Mouse (Mus musculus) neural tube, embryonic 14.5 days (tissue): ENCODE data around the gene March9. TPM values are rescaled to one million over a fixed set of nuclear protein-coding genes. Genes with fewer than 3 reads are reported as not detected.
"Not testable (repeated sequence)": the region's sequence is repeated elsewhere in the genome, so short reads cannot be mapped to it uniquely, and the experiment has no call there.

Experiments
- ATAC-seq: fragments of 200-750 bp; cut with Nextera tagmentation; 2 replicates; pipeline ENCODE4 v1.8.0; 2017; ENCODE audit warnings: low read depth, mild to moderate bottlenecking, moderate TSS enrichment, moderate library complexity
- H3K27ac ChIP-seq: fragments of 300-500 bp; sonication (generic); 2 replicates; pipeline ENCODE4 v1.5.1; 2014; ENCODE audit warnings: low read depth, mild to moderate bottlenecking, control low read depth, low read length, moderate library complexity, mixed read lengths
- H3K27me3 ChIP-seq: fragments of 300-500 bp; sonication (generic); 2 replicates; pipeline ENCODE4 v1.6.1; 2014; ENCODE audit warnings: low read length; ENCODE audit not compliant: control insufficient read depth, insufficient read depth
- H3K36me3 ChIP-seq: fragments of 300-500 bp; sonication (generic); 2 replicates; pipeline ENCODE4 v1.6.1; 2014; ENCODE audit warnings: low read length, mixed read lengths; ENCODE audit not compliant: control insufficient read depth, insufficient read depth
- H3K4me1 ChIP-seq: fragments of 300-500 bp; sonication (generic); 2 replicates; pipeline ENCODE4 v1.6.1; 2014; ENCODE audit warnings: low read length; ENCODE audit not compliant: control insufficient read depth, insufficient read depth
- H3K4me2 ChIP-seq: fragments of 300-500 bp; sonication (generic); 2 replicates; pipeline ENCODE4 v1.6.1; 2014; ENCODE audit warnings: mild to moderate bottlenecking, low read depth, low read length, control low read depth
- H3K4me3 ChIP-seq: fragments of 300-500 bp; sonication (generic); 2 replicates; pipeline ENCODE4 v1.5.1; 2014; ENCODE audit warnings: low read depth, low read length, control low read depth, mixed read lengths
- H3K9ac ChIP-seq: fragments of 300-500 bp; sonication (generic); replicated peaks from 2 replicates; pipeline ENCODE4 v1.6.1; 2014; ENCODE audit warnings: low read depth, mild to moderate bottlenecking, control low read depth, low read length, mixed read lengths
- H3K9me3 ChIP-seq: fragments of 300-500 bp; sonication (generic); 2 replicates; pipeline ENCODE4 v1.6.1; 2016; ENCODE audit warnings: low read length; ENCODE audit not compliant: control insufficient read depth
- WGBS: fragments of 180-500 bp; shearing (Covaris S2); extraction: QIAGEN DNeasy Blood & Tissue Kit; methylation state at CpG from one replicate; pipeline ENCODE4 v1.1.7; 2014; 5-methylcytosine and 5-hydroxymethylcytosine counted together
- polyA plus RNA-seq: library from polyadenylated mRNA; unstranded; fragments of >200 nt; fragmentation: Nextera tagmentation; extraction: Ambion mirVana; gene quantifications from 2 replicates; pipeline ENCODE4 v1.2.1, GENCODE M21; 2014

The March9 gene
- polyA plus RNA-seq, 1 experiment from 2014 or later = 13.2 TPM

DNA sequence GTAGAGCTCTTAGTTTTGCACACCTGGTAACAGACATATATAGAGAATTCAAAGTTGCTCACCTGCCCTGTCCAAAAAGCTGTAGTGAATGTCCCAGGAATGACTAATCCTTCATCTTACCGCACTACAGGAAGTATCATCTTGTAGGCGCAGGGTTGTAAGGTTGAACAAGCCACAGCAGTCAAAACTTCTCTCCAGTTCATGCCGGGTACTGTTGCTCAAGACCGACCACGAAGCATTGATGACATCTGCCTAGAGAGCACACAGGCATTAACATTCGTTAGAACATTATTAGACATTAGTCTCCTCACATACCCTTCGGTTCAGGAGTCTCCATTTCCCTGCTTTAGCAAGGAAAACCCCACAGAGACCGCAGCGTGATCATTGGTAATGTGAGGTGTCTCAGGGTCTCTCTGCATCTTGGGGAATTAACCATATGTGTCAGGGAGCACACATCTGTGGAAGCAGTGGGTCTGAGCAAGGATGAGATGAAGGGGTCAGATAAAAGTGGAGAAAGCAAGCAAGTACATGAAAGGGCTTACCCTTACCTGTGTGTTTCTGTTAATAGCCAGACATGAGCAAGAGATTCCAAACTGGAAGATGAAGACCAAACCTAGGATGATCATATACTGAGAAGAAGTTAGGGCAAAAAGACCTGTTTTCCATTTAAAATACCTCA lies 8.5 kb upstream of the March9 start:
- H3K9ac ChIP-seq = peak overlapping the region; percentile 33; the same call in 1 of the 2 replicates
- peak overlapping the region; percentile 38 for H3K4me3 ChIP-seq
- peak overlapping the region; percentile 98 for H3K4me2 ChIP-seq
- no peak overlapping the region; the same call in 1 of the 2 replicates for H3K27ac ChIP-seq
- H3K4me1 ChIP-seq = peaks cover 31% of the 10 kb centered on the region
- H3K9me3 ChIP-seq = no peaks in the 10 kb centered on the region
- WGBS = 82% methylated on average over 9 of the region's 9 CpGs
- no peaks in the 10 kb centered on the region for H3K27me3 ChIP-seq
- ATAC-seq = no peak
- peaks cover 37% of the 10 kb centered on the region for H3K36me3 ChIP-seq

DNA sequence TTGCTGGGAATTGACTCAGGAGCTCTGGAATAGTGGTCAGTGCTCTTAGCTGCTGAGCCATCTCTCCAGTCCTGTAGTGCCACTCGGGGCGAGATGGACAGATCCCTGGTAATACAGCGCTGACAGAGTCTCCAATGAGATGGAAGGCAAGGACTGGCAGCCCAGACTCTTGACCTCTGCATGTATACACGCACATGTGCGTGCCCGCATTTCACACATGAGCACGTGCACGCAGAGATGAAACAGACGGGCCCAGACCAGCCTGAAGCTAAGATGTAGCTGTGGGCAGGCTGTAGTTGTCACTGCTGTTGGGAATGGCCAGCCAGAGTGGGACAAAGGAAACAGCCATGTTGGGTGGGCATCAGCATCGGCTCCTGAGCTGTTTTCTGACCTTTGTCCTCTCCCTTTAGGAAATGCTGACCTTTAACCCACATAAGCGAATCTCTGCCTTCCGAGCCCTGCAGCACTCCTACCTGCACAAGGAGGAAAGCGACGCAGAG lies 6.6 kb upstream of the March9 start:
- Histone ChIP-seq H3K4me1 (peaks cover 34% of the 10 kb centered on the region), H3K9ac (no peak overlapping the region), H3K4me3 (no peak overlapping the region), H3K27me3 (no peaks in the 10 kb centered on the region), H3K36me3 (peaks cover 37% of the 10 kb centered on the region), H3K4me2 (no peak overlapping the region), H3K9me3 (no peaks in the 10 kb centered on the region), H3K27ac (no peak overlapping the region)
- no peak for ATAC-seq
- WGBS = 91% methylated on average over 14 of the region's 14 CpGs

DNA sequence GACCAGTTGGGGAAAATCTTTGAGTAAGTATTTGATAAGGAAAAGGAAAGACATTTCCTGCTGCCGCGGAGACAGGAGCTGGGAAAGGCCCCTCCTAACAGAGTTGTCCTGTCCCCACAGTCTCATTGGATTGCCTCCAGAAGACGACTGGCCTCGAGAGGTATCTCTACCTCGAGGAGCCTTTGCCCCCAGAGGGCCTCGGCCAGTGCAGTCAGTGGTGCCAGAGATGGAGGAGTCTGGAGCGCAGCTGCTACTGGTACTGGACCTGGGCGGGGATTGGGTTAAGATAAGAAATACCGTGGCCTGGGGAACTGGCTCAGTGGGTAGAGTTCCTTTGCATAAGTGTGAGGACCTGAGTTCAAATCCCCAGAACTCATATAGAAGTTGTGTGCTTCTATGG lies 6.0 kb upstream of the March9 start:
- WGBS = 91% methylated on average over 9 of the region's 9 CpGs
- no peak overlapping the region for H3K4me3 ChIP-seq
- H3K36me3 ChIP-seq = peaks cover 37% of the 10 kb centered on the region
- H3K27ac ChIP-seq = no peak overlapping the region
- no peak overlapping the region for H3K9ac ChIP-seq
- no peak for ATAC-seq
- peaks cover 30% of the 10 kb centered on the region for H3K4me1 ChIP-seq
- no peaks in the 10 kb centered on the region for H3K27me3 ChIP-seq
- H3K4me2 ChIP-seq = no peak overlapping the region
- no peaks in the 10 kb centered on the region for H3K9me3 ChIP-seq

DNA sequence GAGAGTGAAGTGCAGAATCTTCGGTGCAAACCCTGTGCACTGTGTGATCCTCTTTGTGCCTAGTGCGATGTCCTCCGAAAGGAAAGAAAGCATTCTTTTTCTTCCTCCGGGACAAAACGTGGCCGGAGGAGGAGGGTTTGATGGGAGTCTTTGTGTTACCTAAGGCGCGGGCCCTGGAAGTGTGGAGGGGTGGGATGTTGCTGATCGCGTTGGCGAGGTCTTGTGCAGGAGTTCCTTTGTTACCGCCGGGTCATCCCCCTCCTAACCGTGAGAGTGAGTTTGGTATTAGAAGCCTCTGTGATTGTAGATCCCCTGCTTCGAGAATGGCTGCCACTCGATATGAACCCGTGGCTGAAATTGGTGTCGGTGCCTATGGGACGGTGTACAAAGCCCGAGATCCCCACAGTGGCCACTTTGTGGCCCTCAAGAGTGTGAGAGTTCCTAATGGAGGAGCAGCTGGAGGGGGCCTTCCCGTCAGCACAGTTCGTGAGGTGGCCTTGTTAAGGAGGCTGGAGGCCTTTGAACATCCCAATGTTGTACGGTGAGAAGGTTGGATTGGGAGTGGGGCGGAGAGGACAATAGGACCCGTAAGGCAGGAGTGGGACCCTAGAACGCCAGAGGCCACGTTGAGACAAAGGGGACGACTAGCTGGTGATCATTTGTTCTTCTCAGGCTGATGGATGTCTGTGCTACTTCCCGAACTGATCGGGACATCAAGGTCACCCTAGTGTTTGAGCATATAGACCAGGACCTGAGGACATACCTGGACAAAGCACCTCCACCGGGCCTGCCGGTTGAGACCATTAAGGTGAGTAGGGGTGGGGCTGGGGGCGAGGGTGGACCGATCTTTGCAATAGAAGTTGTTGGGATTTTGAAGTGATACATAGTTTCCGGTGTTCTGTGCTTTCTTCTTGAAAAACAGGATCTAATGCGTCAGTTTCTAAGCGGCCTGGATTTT lies 4.2 kb upstream of the March9 start:
- no peaks in the 10 kb centered on the region for H3K27me3 ChIP-seq
- peaks cover 24% of the 10 kb centered on the region for H3K4me1 ChIP-seq
- peak; percentile 6; the same call in 1 of the 2 replicates for ATAC-seq
- H3K4me3 ChIP-seq = peak overlapping the region; percentile 84
- H3K36me3 ChIP-seq = peaks cover 37% of the 10 kb centered on the region
- H3K9me3 ChIP-seq = no peaks in the 10 kb centered on the region
- 12% methylated on average over 37 of the region's 37 CpGs for WGBS
- H3K4me2 ChIP-seq = peak overlapping the region; percentile 86
- H3K9ac ChIP-seq = peak overlapping the region; percentile 98
- peak overlapping the region; percentile 91 for H3K27ac ChIP-seq

DNA sequence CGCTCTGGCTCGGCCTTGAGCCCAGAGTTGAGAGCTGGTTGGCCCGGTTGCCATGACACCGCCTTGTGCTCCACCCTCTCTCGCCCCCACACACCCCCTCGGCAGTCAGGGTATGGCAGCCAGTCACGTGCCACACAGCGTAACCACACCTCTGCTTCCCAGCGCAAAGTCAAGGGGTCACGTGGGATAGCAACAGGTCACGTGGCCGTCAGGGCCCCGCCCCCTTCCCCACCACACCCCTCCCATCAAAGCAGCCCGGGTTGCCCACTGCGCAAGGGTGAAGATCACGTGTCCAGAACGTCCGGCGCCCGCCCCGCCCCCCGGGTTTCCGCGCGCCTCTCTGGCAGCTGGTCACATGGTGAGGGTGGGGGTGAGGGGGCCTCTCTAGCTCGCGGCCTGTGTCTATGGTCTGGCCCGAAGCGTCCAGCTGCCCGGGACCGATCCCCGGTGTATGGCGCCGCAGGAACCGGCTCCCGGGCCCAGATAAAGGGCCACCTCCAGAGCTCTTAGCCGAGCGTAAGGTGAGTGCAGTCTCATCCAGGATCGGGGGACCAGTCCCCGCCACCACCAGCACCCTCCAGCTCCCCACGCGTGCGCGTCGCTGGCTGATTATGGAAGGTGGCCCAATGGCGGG lies 3.4 kb upstream of the March9 start, which contains the start of gene Cdk4:
Cdk4 (plus strand) TSS at position 296 of the 634 bp plus-strand sequence.
- Histone ChIP-seq H3K9ac (peak within 1 kb of the TSS; percentile 98), H3K27me3 (no peaks in the 10 kb centered on the region), H3K4me1 (peaks cover 21% of the 10 kb centered on the region), H3K36me3 (peaks cover 37% of the 10 kb centered on the region), H3K9me3 (no peaks in the 10 kb centered on the region), H3K4me2 (peak within 1 kb of the TSS; percentile 86), H3K27ac (peak within 1 kb of the TSS; percentile 91), H3K4me3 (peak within 1 kb of the TSS; percentile 84)
- peak; percentile 88 for ATAC-seq
- WGBS = under 1% methylated on average over 45 of the region's 46 CpGs

DNA sequence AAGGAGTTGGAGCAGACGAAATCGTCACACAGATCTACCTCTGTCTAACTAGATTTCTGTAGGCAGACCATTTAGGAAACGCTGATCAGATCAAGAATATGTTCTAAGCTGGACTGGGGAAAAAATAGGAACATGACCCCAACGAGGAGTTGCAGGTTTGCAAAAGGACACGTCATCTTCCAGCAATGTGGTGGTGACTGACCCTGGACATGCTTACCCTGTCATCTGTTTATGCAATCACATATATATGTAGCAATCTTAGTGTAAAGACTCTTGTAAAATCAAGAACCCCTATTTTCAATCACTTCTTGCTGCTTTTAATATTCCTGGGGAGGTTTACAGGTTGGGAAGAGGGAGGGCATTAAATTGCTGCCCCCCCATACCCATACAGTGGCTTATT lies 2.5 kb upstream of the March9 start:
- ATAC-seq = no peak
- H3K9ac ChIP-seq = no peak overlapping the region
- H3K4me1 ChIP-seq = peaks cover 18% of the 10 kb centered on the region
- H3K4me3 ChIP-seq = no peak overlapping the region
- 84% methylated on average over 5 of the region's 5 CpGs for WGBS
- H3K27ac ChIP-seq = peak overlapping the region; percentile 52; the same call in 1 of the 2 replicates
- peak overlapping the region; percentile 31 for H3K4me2 ChIP-seq
- H3K36me3 ChIP-seq = peaks cover 29% of the 10 kb centered on the region
- no peaks in the 10 kb centered on the region for H3K9me3 ChIP-seq
- H3K27me3 ChIP-seq = no peaks in the 10 kb centered on the region

DNA sequence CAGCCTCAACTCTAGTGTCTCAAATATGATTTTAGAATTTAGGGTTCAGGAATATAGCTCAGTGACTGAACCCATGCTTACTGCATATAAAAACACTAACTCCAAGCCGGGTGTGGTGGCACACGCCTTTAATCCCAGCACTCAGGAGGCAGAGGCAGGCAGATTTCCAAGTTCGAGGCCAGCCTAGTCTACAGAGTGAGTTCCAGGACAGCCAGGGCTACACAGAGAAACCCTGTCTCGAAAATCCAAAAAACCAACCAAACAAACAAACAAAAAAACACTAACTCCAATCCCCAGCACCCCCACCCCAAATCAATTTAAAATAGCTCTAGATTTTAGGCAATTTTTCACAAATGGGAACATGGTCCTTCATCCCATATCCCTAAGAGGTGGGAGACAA lies 2.1 kb upstream of the March9 start:
- H3K4me3 ChIP-seq, H3K9ac ChIP-seq, ATAC-seq, H3K27ac ChIP-seq, H3K4me2 ChIP-seq, H3K9me3 ChIP-seq, H3K27me3 ChIP-seq: not testable (repeated sequence)
- Histone ChIP-seq H3K4me1 (peaks cover 18% of the 10 kb centered on the region), H3K36me3 (peaks cover 25% of the 10 kb centered on the region)
- WGBS = 95% methylated on average over 4 of the region's 4 CpGs

DNA sequence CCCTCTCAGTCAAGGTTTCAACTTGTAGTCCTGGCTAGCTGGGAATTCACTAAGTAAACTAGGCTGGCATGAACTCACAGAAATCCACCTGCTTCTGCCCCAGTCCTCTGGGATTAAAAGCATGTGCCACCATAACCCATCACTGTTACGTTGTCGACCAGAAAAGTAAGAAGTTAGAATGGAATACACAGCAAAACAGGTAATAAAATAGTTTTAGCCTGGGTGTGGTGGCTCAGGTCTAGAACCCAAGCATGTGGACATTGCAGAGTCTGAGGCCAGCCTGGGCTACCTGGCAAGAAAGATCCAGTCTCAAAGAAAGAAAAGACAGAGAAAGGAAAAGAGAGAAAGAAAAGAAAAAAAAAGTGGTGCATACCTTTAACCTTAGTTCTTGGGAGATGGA lies 1.5 kb upstream of the March9 start:
- Histone ChIP-seq H3K9me3 (no peaks in the 10 kb centered on the region), H3K27ac (peak overlapping the region; percentile 96), H3K4me2 (peak overlapping the region; percentile 79; the same call in 1 of the 2 replicates), H3K4me3 (peak overlapping the region; percentile 79), H3K4me1 (peaks cover 18% of the 10 kb centered on the region), H3K36me3 (peaks cover 21% of the 10 kb centered on the region), H3K27me3 (no peaks in the 10 kb centered on the region), H3K9ac (no peak overlapping the region)
- ATAC-seq = no peak
- WGBS = 69% methylated on average over 2 of the region's 2 CpGs
